Mouse (Mus musculus) liver, adult 2 months (tissue): ENCODE results near the gene Fyb. TPM values are rescaled to one million over a fixed set of nuclear protein-coding genes. Genes with fewer than 3 reads are reported as not detected.

ENCODE experiments used
- DNase-seq: peaks from one replicate; pipeline ENCODE4 v3.0.0-alpha.2; 2011; ENCODE audit warnings: low read depth, low spot score; ENCODE audit errors: extremely low read depth
- H3K27ac ChIP-seq: fragments of 200-500 bp; replicated peaks from 2 replicates; pipeline ENCODE4 v1.5.1; 2012; ENCODE audit warnings: low read depth, mild to moderate bottlenecking, control low read depth, inconsistent platforms, low read length; ENCODE audit not compliant: insufficient read depth
- H3K27me3 ChIP-seq: fragments of 200-500 bp; 2 replicates; pipeline ENCODE4 v1.6.1; 2012; ENCODE audit warnings: mild to moderate bottlenecking, moderate library complexity, low read length, inconsistent platforms; ENCODE audit not compliant: control insufficient read depth, insufficient read depth
- H3K36me3 ChIP-seq: fragments of 200-500 bp; 2 replicates; pipeline ENCODE4 v1.6.1; 2012; ENCODE audit warnings: low read length, inconsistent platforms; ENCODE audit not compliant: control insufficient read depth, insufficient read depth
- H3K4me1 ChIP-seq: fragments of 200-500 bp; 2 replicates; pipeline ENCODE4 v1.6.1; 2011; ENCODE audit warnings: low read length; ENCODE audit not compliant: control insufficient read depth, insufficient read depth
- H3K4me3 ChIP-seq: fragments of 200-500 bp; 2 replicates; pipeline ENCODE4 v1.5.1; 2011; ENCODE audit warnings: low read depth, mild to moderate bottlenecking, control low read depth, low read length, moderate library complexity; ENCODE audit not compliant: insufficient read depth
- H3K79me2 ChIP-seq: fragments of 200-500 bp; 2 replicates; pipeline ENCODE4 v1.6.1; 2012; ENCODE audit warnings: inconsistent platforms, mild to moderate bottlenecking, low read length, moderate library complexity; ENCODE audit not compliant: control insufficient read depth, insufficient read depth
- H3K9ac ChIP-seq: fragments of 200-500 bp; 2 replicates; pipeline ENCODE4 v1.6.1; 2012; ENCODE audit warnings: low read depth, mild to moderate bottlenecking, control low read depth, inconsistent platforms, low read length
- CTCF ChIP-seq: fragments of 200-500 bp; IDR thresholded peaks from 2 replicates; pipeline ENCODE4 v1.5.1; 2011; ENCODE audit warnings: low read depth, low read length, control low read depth
- POLR2A ChIP-seq: fragments of 200-500 bp; IDR thresholded peaks from 2 replicates; pipeline ENCODE4 v1.6.1; 2011; ENCODE audit warnings: low read length, control low read depth; ENCODE audit not compliant: insufficient read depth; ENCODE audit errors: extremely low read depth
- WGBS: fragments of 180-500 bp; shearing (Covaris S2); methylation state at CpG from one replicate; pipeline ENCODE4 v1.1.7; 2018; 5-methylcytosine and 5-hydroxymethylcytosine counted together
- polyA plus RNA-seq: library from polyadenylated mRNA; depleted of rRNA; stranded (reverse); fragments of >200 nt; gene quantifications from 2 replicates; pipeline ENCODE4 v1.2.3, GENCODE M21; 2012
- total RNA-seq: library from RNA; depleted of rRNA; stranded (reverse); fragments of >200 nt; gene quantifications from 2 replicates; pipeline ENCODE4 v1.2.3, GENCODE M21; 2014

The Fyb gene
- total and polyA plus RNA-seq, 2 experiments, result 42.3 to 98.2 TPM

DNA sequence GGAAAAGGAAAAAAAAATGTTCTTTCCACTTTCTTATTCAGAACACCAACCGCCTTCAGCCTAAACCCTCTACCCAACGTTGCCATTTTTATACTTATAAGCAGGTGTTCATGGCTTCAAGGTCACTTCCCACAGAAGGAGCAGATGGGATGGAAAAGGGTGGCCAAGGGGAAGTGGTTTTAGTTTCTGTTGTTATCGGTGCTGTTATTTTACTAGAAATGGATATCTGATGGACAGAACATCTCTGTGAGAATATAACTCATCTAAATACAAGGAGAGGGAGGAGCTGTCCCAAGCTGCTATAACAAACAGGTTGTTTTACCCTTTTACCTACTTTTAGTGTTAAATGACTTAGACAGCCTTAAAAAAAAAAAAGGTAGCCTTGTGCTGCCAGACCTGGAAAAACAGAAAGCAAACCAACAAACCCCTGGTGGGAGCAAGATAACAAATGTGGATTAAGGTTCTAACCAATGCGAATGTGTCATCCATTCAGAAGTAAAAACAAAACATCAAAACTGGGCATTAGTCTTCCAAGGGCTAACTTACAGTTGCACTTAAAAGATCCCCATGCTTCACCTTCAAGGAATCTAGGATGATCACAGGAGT, 68.3 kb downstream of the Fyb start:
- no peak overlapping the region for H3K9ac ChIP-seq
- H3K4me1 ChIP-seq, result no peaks in the 10 kb centered on the region
- 76% methylated on average over 4 of the region's 4 CpGs for WGBS
- H3K27me3 ChIP-seq, result no peaks in the 10 kb centered on the region
- no peaks in the 10 kb centered on the region for H3K36me3 ChIP-seq
- H3K4me3 ChIP-seq, result no peak overlapping the region
- H3K27ac ChIP-seq, result no peak overlapping the region
- no peak for DNase-seq
- TF ChIP-seq POLR2A (no peak), CTCF (no peak)
- H3K79me2 ChIP-seq, result no peaks in the 10 kb centered on the region

DNA sequence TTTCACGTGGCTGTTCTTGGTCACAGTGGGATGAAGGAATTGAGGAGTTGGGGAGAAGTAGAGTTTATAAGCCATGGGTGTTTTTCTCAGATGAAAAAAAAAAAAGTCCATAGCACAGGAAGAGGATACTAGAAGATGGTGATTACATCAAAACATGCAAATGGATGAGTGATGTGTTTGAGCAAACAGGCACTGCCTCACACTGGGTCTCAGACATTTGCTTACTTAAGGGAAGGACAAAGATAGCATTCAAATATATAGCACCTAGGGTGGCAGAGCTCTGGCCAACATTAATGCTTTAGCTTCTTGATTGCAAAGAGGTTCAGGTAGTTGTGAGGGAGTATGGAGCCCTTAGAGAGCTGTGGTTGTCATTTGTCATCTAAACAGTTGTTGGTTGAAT, 68.9 kb downstream of the Fyb start:
- Histone ChIP-seq H3K79me2 (no peaks in the 10 kb centered on the region), H3K27me3 (no peaks in the 10 kb centered on the region), H3K36me3 (no peaks in the 10 kb centered on the region), H3K9ac (no peak overlapping the region), H3K4me3 (no peak overlapping the region), H3K4me1 (no peaks in the 10 kb centered on the region), H3K27ac (no peak overlapping the region)
- WGBS, result 39% methylated on average over 1 of the region's 1 CpGs
- no peak for DNase-seq
- TF ChIP-seq POLR2A (no peak), CTCF (no peak)

DNA sequence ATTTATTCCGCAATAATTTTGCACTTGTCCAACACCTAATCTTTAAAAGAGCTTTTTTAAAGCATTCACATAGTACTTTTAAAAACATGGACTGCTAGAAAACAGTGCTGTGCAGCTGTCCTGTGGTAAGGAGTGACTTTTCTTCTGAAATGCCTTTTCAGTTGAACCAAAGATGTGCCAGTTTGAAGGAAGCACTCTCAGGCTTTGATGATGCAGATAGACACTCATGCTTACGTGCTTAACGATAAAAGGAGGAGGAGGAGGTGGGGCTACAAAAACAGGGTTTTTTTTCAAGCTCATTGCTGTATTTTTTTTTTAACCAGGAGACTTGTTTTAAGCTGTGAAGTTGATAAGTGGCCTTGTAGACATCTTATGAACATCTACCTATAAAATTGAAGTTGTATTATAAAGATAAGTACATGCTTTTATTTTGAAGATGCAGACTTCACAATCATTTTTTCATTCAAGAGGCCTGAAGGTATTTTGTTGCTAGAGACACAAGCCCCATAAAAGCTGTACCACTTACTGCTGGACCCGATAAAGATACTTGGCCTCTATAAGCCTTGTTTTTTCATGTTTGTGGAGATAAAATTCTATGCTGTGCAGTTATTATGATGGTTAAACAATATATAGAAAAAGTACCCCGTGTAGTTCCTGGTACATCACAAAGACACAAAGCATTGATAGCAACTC, 70.1 kb downstream of the Fyb start:
- WGBS, result 76% methylated on average over 5 of the region's 5 CpGs
- no peak for DNase-seq
- H3K27ac ChIP-seq, result no peak overlapping the region

DNA sequence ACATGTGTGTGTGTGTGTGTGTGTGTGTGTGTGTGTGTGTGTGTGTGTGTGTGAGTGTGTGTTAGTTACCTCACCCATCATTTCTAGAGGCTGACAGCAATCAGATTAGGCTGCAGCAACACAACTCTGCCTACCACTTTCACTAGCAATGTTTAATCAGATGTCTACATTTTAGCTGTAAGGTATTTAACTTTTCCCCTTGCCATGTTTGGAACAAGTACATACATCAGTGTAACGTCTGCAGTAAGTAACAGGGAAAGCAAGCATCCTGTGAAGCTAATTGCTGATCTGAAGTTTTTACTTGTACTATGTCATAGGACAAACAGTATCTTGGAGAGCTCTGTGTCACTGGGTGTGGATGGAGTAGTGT, 70.6 kb downstream of the Fyb start:
- Histone ChIP-seq H3K36me3 (no peaks in the 10 kb centered on the region), H3K79me2 (no peaks in the 10 kb centered on the region), H3K9ac (no peak overlapping the region), H3K4me1 (no peaks in the 10 kb centered on the region), H3K4me3 (no peak overlapping the region), H3K27ac (no peak overlapping the region), H3K27me3 (no peaks in the 10 kb centered on the region)
- no peak for DNase-seq
- WGBS, result 47% methylated on average over 1 of the region's 1 CpGs
- TF ChIP-seq POLR2A (no peak), CTCF (no peak)

More for the DNA sequence above, 70.1 kb downstream of the Fyb start:
- no peak overlapping the region for H3K4me3 ChIP-seq
- no peaks in the 10 kb centered on the region for H3K27me3 ChIP-seq
- TF ChIP-seq CTCF (no peak), POLR2A (no peak)
- no peaks in the 10 kb centered on the region for H3K36me3 ChIP-seq
- no peaks in the 10 kb centered on the region for H3K4me1 ChIP-seq
- H3K79me2 ChIP-seq, result no peaks in the 10 kb centered on the region
- H3K9ac ChIP-seq, result no peak overlapping the region

DNA sequence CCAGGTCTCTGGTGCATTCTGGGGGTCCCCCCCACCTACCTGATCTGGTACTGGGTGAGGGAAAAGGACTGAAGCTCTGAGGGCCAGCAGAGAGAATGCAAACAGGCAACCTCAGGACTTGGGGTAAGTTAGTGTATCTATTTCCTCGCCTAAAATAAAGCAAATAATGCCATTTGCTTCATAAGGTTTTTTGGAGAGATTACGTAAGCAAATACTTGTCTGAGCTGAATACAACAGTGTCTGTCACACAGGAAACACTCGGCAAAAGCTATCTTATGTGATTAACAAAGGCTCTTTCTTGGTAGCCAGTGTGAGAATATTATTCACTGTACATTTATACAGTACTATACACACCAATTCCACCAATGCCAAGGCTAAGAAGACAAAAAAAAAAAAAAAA, 76.0 kb downstream of the Fyb start:
- H3K36me3 ChIP-seq, result no peaks in the 10 kb centered on the region
- no peak overlapping the region for H3K9ac ChIP-seq
- H3K27me3 ChIP-seq, result no peaks in the 10 kb centered on the region
- no peak overlapping the region for H3K27ac ChIP-seq
- no peaks in the 10 kb centered on the region for H3K4me1 ChIP-seq
- no peak overlapping the region for H3K4me3 ChIP-seq
- DNase-seq, result no peak
- no peaks in the 10 kb centered on the region for H3K79me2 ChIP-seq
- TF ChIP-seq POLR2A, result no peak
- no peak for TF ChIP-seq CTCF
- WGBS, result 65% methylated on average over 3 of the region's 3 CpGs

DNA sequence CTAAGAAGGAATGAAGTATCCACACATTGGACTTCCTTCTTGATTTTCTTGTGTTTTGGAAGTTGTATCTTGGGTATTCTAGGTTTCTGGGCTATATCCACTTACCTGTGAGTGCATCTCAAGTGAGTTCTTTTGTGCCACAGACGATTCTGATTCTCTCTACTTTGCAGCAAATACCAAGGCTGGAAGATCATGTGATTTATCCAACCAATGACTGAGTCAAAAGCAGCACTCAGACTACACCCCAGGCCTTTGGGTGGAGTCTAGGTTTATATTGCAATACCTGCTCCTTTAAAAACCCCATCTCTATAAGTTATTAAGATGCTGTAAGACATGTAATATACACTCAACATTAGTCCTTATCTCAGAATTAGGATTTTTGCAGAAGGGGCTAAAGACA, 77.7 kb downstream of the Fyb start:
- no peaks in the 10 kb centered on the region for H3K4me1 ChIP-seq
- no peak overlapping the region for H3K4me3 ChIP-seq
- H3K27me3 ChIP-seq, result no peaks in the 10 kb centered on the region
- H3K79me2 ChIP-seq, result no peaks in the 10 kb centered on the region
- H3K36me3 ChIP-seq, result no peaks in the 10 kb centered on the region
- no peak overlapping the region for H3K27ac ChIP-seq
- TF ChIP-seq POLR2A, result no peak
- TF ChIP-seq CTCF, result no peak
- H3K9ac ChIP-seq, result no peak overlapping the region
- DNase-seq, result no peak
- WGBS, result 63% methylated on average over 1 of the region's 1 CpGs
